Mouse (Mus musculus) spleen, adult 12 weeks (tissue): ENCODE results near the gene Lhfpl5.

ENCODE experiments used
- DNase-seq: peaks from one replicate; pipeline ENCODE4 v3.0.0; 2022; ENCODE audit warnings: low spot score

Gene Lhfpl5

DNA sequence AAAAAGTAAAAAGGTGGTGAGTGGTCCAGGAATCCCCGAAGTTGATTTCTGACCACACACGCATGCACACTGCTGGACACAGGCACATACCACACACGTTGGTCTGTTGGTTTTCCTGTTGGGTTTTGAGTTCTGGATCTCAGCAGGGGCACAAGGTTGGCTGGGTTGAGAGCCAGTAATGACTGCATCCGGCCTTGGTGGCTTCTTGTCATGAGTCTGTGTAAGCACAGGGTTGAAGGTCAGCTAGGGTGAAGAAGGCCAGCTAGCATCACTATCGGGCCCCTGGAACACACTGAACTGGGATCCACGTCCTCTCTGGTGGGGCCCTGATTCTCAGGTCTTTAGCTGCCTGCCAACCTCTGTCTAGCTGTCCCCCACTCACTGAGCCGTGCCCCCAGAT, 2.9 kb upstream of the Lhfpl5 start:
- no peak for DNase-seq

GRCm38 (mm10) chr17:28572941-28573340, 2.5 kb upstream of the Lhfpl5 start:
- no peak for DNase-seq

- no peak for DNase-seq
Observed at GRCm38 (mm10) chr17:28580396-28580795, 5.0 kb downstream of the Lhfpl5 start.

- no peak for DNase-seq
Observed at GRCm38 (mm10) chr17:28581056-28581455, 5.6 kb downstream of the Lhfpl5 start.

- DNase-seq, result no peak
Observed at GRCm38 (mm10) chr17:28586509-28586908, 11.1 kb downstream of the Lhfpl5 start.

- DNase-seq, result no peak
Observed at GRCm38 (mm10) chr17:28588591-28588990, 13.2 kb downstream of the Lhfpl5 start.

DNA sequence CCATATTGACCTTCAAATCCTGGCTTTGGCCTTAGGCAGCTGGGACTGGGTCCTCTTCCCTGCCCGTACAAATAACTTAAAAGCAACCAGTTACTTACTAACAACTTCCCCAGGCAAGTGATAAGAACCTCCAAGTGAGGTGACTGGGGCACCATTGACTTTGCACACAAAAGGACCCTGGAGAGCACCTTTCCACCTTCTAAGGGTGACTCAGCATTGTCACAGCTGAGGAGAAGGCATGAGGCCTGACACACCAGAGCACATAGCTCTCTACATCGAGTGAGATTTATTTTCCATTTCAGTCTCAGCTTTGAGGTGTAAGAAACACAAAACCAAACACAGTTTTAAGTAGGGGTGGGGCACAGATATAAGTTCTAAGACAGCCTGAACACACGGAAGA, 15.2 kb downstream of the Lhfpl5 start:
- DNase-seq, result no peak

GRCm38 (mm10) chr17:28591476-28591875, 16.0 kb downstream of the Lhfpl5 start:
- DNase-seq, result peak; percentile 40

- DNase-seq, result peak; percentile 57
Observed at GRCm38 (mm10) chr17:28592998-28593397, 17.6 kb downstream of the Lhfpl5 start.

GRCm38 (mm10) chr17:28593965-28594364, 18.5 kb downstream of the Lhfpl5 start:
- DNase-seq, result no peak

DNA sequence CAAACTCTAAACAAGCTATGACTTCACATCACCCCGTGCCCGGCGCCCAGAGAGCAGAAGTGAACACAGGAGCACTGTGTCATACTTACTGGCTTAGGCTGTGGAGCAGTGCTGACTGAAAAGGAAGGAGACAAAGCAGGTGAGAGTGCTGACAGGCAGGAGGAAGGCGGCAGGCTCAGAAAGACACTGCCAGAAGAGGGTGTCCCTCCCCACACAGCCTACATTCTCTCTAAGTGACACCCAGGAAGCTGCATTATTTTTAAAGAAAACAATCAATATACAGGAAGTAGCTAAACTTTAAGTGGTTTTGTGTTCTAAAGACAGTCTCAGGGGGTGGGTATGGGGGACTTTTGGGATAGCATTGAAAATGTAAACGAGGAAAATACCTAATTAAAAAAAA, 25.3 kb downstream of the Lhfpl5 start:
- no peak for DNase-seq

DNA sequence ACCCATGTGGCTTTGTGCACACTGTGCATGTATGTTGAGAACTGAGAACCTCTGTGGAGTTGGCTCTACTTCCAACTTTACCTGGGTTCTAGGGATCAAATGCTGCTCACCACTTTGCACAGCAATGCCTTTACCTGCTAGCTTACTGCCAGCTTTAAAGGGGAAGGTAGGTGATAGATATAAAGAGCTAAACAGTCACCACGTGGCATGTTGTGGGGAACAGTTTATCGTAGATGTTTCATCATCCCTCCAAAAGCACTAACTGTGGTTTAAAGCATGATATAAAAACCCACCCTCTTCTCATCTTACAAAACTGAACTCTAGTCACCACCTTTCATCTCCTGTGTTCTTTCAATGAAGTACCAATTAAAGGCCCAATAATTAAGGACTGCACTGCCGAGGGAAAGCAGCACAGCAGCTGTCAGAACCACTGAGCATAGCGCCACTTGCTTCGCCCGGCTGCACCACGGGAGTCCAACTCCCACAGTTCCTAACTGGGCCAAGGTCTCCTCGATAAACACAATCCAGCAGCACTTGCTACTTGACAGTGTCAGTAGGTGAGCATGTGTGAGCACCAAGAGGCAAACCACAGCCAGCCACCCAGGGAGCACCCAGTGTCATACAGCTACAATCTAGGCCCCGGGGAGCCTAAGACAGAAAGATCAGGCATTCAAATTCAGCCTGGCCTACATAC, 26.3 kb downstream of the Lhfpl5 start:
- no peak for DNase-seq

GRCm38 (mm10) chr17:28609543-28609942, 34.1 kb downstream of the Lhfpl5 start:
- DNase-seq, result no peak

DNA sequence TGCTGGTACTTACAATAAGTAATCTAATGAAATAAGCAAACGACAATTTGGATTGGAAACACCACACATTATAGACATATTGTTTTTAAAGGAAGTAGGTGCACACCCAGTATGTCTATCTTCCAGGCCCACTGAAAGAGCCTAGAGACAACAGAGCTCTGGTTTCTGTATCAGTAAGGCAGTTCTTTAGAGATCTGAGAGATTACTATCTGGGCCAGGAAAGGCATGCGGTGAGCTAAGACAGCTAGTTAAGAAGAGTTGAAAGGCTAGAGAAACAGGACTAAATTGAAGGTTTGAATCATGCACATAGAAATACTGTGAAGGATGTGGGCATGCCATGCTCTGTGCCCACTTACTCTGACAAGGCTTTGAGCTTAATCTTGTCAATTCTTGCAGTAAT, 37.2 kb downstream of the Lhfpl5 start:
- no peak for DNase-seq

GRCm38 (mm10) chr17:28613096-28613495, 37.7 kb downstream of the Lhfpl5 start:
- no peak for DNase-seq

GRCm38 (mm10) chr17:28615332-28615731, 39.9 kb downstream of the Lhfpl5 start:
- no peak for DNase-seq

GRCm38 (mm10) chr17:28617636-28618035, 42.2 kb downstream of the Lhfpl5 start:
- DNase-seq, result no peak

- DNase-seq, result no peak
Observed at GRCm38 (mm10) chr17:28618124-28618523, 42.7 kb downstream of the Lhfpl5 start.

DNA sequence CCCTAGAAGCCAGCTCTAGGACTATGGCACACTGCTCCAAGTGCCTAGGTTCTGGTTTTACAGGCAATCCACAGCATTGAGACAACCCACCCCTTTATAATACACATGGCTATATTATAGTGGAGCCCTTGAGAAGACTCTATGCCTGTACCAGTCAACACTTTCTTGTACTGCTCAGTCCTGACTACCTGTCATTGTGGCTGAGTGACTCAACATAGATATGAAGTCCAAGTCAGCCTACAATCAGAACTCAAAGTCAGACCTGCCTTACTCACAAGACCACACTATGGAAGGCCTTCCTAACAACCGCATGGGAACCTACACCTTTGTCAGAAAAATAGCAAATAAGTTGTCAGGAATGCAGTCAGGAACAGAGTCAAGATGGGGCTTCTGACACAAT, 43.3 kb downstream of the Lhfpl5 start:
- no peak for DNase-seq

DNA sequence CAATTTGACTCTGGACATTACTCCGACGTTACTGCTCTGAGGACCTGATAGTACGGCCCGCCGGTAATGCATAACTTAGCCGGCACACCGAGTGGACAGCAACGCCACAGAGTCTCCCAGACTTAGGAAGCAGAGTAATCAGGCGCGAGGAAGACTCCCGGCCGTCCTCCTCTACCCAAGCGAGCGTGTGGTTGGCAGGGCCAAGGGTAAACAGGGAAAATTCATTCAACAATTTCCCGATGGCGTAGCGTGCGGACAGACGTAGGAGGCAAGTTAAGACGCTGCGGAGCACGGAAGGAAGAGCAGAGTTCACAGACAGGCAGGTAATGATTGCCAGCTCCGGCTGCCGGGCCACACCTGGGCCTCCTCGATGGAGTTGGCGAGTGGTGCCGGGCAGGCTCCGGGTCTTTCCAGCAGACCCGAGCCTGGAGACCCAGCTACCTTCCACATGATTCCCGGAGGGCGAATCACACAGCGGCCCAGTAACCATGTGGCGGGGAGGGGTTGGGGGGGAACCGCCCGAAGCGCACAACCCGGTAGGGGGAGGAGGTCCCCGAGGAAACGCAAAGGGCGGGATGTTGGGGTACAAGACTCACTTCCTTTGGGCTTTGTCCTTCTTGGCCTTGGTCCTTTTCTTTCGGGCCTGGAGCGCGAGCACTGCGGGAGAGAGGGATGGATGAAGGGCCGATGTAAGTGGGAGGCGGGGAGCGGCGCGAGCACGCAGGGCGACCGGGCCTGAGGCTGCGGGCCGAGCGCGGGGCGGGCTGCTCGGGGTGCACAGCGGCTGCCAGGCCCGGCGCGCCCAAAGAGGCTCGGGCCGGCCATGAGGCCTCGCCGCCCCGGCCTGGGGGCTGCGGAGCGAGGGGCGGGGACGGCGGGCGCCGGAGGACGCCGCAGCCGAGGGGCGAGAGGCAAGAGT, 46.2 kb downstream of the Lhfpl5 start:
- DNase-seq, result peak; percentile 35

DNA sequence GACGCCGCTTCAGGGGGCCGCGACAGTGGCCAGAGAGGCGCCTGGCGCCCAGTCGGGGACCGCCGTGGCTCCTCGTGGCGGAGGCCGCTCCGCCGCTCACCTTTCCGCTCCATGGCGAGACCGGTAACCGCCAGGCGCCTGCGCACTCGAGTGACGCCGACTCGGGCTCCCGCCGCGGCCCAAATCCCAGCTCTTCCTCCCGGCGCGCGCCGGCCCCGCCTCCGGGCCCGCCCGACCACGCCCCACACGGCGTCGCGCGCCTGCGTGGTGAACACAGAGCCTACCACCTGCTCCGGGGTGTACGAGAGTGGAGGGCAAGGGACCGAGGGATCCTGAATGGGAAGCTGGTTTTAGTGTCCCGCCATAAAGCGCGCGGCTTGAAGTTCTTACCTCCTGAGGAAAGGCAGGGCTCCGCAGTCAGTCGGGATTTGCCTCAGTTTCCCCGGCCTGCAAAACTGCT, 46.9 kb downstream of the Lhfpl5 start, which contains the start of gene Srpk1:
Srpk1 (minus strand) TSS at position 410 of the 460 bp plus-strand sequence.
- DNase-seq, result peak; percentile 77

DNA sequence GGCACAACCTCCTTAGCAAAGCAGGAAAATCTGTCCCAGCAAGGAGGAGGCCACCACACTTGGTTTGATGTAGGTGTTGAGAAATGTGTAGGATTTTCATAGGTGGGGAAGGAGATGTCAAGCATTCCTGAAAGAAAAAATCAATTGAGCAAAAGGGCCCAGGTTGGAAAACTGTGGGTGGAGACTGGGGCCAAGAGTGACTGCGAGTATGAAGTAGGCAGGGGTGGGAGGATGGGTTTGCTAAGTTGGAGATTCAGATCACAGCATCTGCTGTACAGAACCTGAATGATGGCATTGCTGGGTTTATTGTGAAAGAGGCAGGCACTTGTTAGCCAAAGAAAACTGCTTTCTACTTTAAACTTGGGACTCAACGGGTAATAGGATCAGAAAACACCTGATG, 49.4 kb downstream of the Lhfpl5 start:
- DNase-seq, result no peak

DNA sequence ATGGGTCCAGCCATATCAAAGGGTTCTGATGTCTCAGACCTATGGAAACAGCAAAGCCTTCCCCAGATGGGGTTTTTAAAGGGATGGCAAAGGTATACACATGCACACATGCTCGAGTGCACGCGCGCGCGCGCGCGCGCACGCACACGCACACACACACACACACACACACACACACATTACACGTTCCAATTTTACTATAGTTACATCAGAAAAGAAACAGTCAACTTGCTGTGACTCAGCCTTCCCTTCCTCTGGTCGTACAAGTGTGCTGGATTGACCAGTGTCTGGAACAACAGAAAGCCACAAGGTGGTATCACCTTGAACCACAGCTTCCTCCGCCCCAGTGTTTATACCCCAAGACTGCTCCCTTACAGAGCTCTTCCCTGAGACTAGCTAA, 49.9 kb downstream of the Lhfpl5 start:
- no peak for DNase-seq
